In the genomic region with DNA sequence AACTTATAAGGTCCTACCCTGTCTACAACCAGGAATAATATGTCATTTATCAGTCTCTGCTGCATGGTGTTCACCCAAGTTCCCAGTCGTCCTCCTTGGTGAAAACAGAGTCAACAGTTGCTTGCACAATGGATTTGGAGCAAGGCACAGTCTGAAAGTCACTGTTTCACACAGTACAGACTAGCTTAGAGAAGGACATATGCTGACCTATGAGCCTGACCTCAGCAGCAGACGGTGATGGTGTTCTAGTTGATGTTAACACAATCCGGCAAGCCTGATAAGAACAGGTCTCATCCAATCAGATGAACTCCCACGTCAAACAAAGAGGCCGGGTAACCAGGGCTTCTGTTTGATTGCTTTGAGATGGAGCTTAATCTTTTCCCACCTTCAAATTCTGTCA, we compare ENCODE assay signal across 22 mouse cellular contexts. TPM values are rescaled to one million over a fixed set of nuclear protein-coding genes. Genes with fewer than 3 reads are reported as not detected.
DNase-seq lines count a peak whose midpoint lies in the region; ATAC-seq lines count a peak whose summit lies in the region.
"Had no signal": no experiment of that assay in that cellular context is flagged by ENCODE, and none has a peak within 500 bp of the region (broad histone marks: within the 10 kb centered on the region; RNA-seq: fewer than 3 reads in every experiment).

No protein-coding gene starts in this region.

- no peaks in the 10 kb centered on the region for H3K27me3 ChIP-seq in midbrain, embryonic 11.5 days (ENCODE audit: control insufficient read depth, insufficient read depth, low read length)
- H3K27me3 ChIP-seq in midbrain, embryonic 13.5 days: no peaks in the 10 kb centered on the region
- no peaks in the 10 kb centered on the region for H3K27me3 ChIP-seq in liver, embryonic 12.5 days (replicated peaks)
- H3K27me3 ChIP-seq in liver, embryonic 16.5 days (ENCODE audit: control insufficient read depth, insufficient read depth, low read depth, low read length): no peaks in the 10 kb centered on the region
- H3K27me3 ChIP-seq: embryonic facial prominence, embryonic 13.5 days; forebrain, embryonic 12.5 days; heart, embryonic 15.5 days had no signal

- H3K4me2 ChIP-seq in midbrain, embryonic 11.5 days: no peak overlapping the region
- H3K4me2 ChIP-seq in midbrain, embryonic 13.5 days (replicated peaks): no peak overlapping the region
- H3K4me2 ChIP-seq in liver, embryonic 12.5 days: no peak overlapping the region
- no peak overlapping the region for H3K4me2 ChIP-seq in liver, embryonic 16.5 days (ENCODE audit: low read depth, low read length)
- H3K4me2 ChIP-seq: embryonic facial prominence, embryonic 13.5 days; forebrain, embryonic 12.5 days; heart, embryonic 11.5 days; heart, embryonic 15.5 days had no signal

- no peak for DNase-seq in midbrain, embryonic 11.5 days (ENCODE audit: low spot score, missing footprints)
- no peak for DNase-seq in kidney, postnatal 36 days
- DNase-seq in cerebellum, postnatal 25 days: no peak
- DNase-seq: adrenal gland, postnatal 14 days; cerebellum, adult 11-12 months; cerebellum, adult 9-10 months; cerebellum, postnatal 36 days; gastrocnemius, postnatal 10 days; heart, adult 18-20 months; heart, postnatal 14 days had no signal

- H3K4me3 ChIP-seq in midbrain, embryonic 11.5 days (ENCODE audit: low read depth, low read length): no peak overlapping the region
- no peak overlapping the region for H3K4me3 ChIP-seq in midbrain, embryonic 13.5 days (replicated peaks)
- no peak overlapping the region for H3K4me3 ChIP-seq in liver, embryonic 12.5 days
- H3K4me3 ChIP-seq in liver, embryonic 16.5 days (ENCODE audit: low read depth, low read length): no peak overlapping the region
- H3K4me3 ChIP-seq: embryonic facial prominence, embryonic 13.5 days; forebrain, embryonic 12.5 days; heart, embryonic 15.5 days; hindbrain, embryonic 10.5 days had no signal

- no peak overlapping the region for H3K9ac ChIP-seq in midbrain, embryonic 11.5 days (ENCODE audit: low read length)
- no peak overlapping the region for H3K9ac ChIP-seq in midbrain, embryonic 13.5 days (replicated peaks)
- no peak overlapping the region for H3K9ac ChIP-seq in liver, embryonic 12.5 days
- H3K9ac ChIP-seq in liver, embryonic 16.5 days (ENCODE audit: low read depth, low read length): no peak overlapping the region
- H3K9ac ChIP-seq: embryonic facial prominence, embryonic 13.5 days; forebrain, embryonic 12.5 days; heart, embryonic 15.5 days had no signal

- no peaks in the 10 kb centered on the region for H3K4me1 ChIP-seq in midbrain, embryonic 11.5 days (ENCODE audit: control insufficient read depth, insufficient read depth, low read length)
- no peaks in the 10 kb centered on the region for H3K4me1 ChIP-seq in midbrain, embryonic 13.5 days (replicated peaks)
- H3K4me1 ChIP-seq in liver, embryonic 12.5 days: 0 out of 2 replicates have a peak, but pooled peaks cover 3% of the 10 kb centered on the region
- H3K4me1 ChIP-seq in liver, embryonic 16.5 days (ENCODE audit: control insufficient read depth, low read depth, low read length): no peaks in the 10 kb centered on the region
- H3K4me1 ChIP-seq: embryonic facial prominence, embryonic 13.5 days; forebrain, embryonic 12.5 days; heart, embryonic 15.5 days; hindbrain, embryonic 10.5 days had no signal

- H3K36me3 ChIP-seq in midbrain, embryonic 11.5 days (ENCODE audit: control insufficient read depth, insufficient read depth, low read length): no peaks in the 10 kb centered on the region
- H3K36me3 ChIP-seq in midbrain, embryonic 13.5 days: no peaks in the 10 kb centered on the region
- no peaks in the 10 kb centered on the region for H3K36me3 ChIP-seq in liver, embryonic 12.5 days
- H3K36me3 ChIP-seq in liver, embryonic 16.5 days (ENCODE audit: control insufficient read depth, insufficient read depth): no peaks in the 10 kb centered on the region
- H3K36me3 ChIP-seq: embryonic facial prominence, embryonic 13.5 days; forebrain, embryonic 12.5 days; heart, embryonic 15.5 days; hindbrain, embryonic 10.5 days had no signal

- WGBS in midbrain, embryonic 11.5 days: 59% methylated on average over 5 of the region's 5 CpGs
- WGBS in midbrain, embryonic 13.5 days: 64% methylated on average over 5 of the region's 5 CpGs
- 42% methylated on average over 5 of the region's 5 CpGs for WGBS in liver, embryonic 12.5 days (ENCODE audit: insufficient replicate concordance)
- 40% methylated on average over 5 of the region's 5 CpGs for WGBS in liver, embryonic 16.5 days (ENCODE audit: insufficient replicate concordance)

- H3K9me3 ChIP-seq in midbrain, embryonic 11.5 days (ENCODE audit: control insufficient read depth, low read length): no peaks in the 10 kb centered on the region
- no peaks in the 10 kb centered on the region for H3K9me3 ChIP-seq in midbrain, embryonic 13.5 days
- no peaks in the 10 kb centered on the region for H3K9me3 ChIP-seq in liver, embryonic 12.5 days (replicated peaks)
- no peaks in the 10 kb centered on the region for H3K9me3 ChIP-seq in liver, embryonic 16.5 days (replicated peaks; ENCODE audit: control insufficient read depth, low read length)
- H3K9me3 ChIP-seq: embryonic facial prominence, embryonic 13.5 days; forebrain, embryonic 12.5 days; heart, embryonic 15.5 days; hindbrain, embryonic 10.5 days had no signal

- H3K27ac ChIP-seq in midbrain, embryonic 11.5 days (ENCODE audit: low read depth, low read length): no peak overlapping the region
- no peak overlapping the region for H3K27ac ChIP-seq in midbrain, embryonic 13.5 days
- H3K27ac ChIP-seq in liver, embryonic 12.5 days: no peak overlapping the region
- no peak overlapping the region for H3K27ac ChIP-seq in liver, embryonic 16.5 days (ENCODE audit: low read length)
- H3K27ac ChIP-seq: embryonic facial prominence, embryonic 13.5 days; forebrain, embryonic 12.5 days; heart, embryonic 15.5 days; hindbrain, embryonic 10.5 days had no signal

- ATAC-seq in midbrain, embryonic 11.5 days (ENCODE audit: low FRiP score): 0 out of 2 replicates have a peak, but pooled peaks have one; percentile 30
- ATAC-seq in midbrain, embryonic 13.5 days: no peak
- ATAC-seq in liver, embryonic 12.5 days: peak; percentile 77
- ATAC-seq in liver, embryonic 16.5 days (ENCODE audit: low read depth): peak; percentile 97
- ATAC-seq in megakaryocyte, adult 5-6 weeks (ENCODE audit: poor library complexity, severe bottlenecking): no peak
- ATAC-seq: activated CD4-positive, CD25-positive, alpha-beta regulatory T cell, adult 4 months; forebrain, embryonic 16.5 days; Patski had no signal

RNA-seq across cellular contexts. Expression of a gene that starts 46.2 kb away (rescaled TPM):
- polyA plus RNA-seq in midbrain, embryonic 11.5 days (2014; fragmentation: Nextera tagmentation; extraction: Ambion mirVana): 17.7 and 19.8 TPM in 2 replicates
- polyA plus RNA-seq in midbrain, embryonic 13.5 days (2015; fragmentation: Nextera tagmentation; extraction: Ambion mirVana): 10.2 and 10.6 TPM in 2 replicates
- 8.2 and 8.4 TPM in 2 replicates for polyA plus RNA-seq in liver, embryonic 12.5 days (2016; fragmentation: Nextera tagmentation; extraction: Ambion mirVana)
- 3.3 and 3.4 TPM in 2 replicates for polyA plus RNA-seq in liver, embryonic 16.5 days (2015; fragmentation: Nextera tagmentation; extraction: Ambion mirVana)
- 10.9 and 15.6 TPM in 2 replicates for total RNA-seq in megakaryocyte, adult 5-6 weeks (2015)
- total RNA-seq in megakaryocyte, adult 5-6 weeks (2017): 16.5 and 17.8 TPM in 2 replicates

Comparison
In these comparisons a context has a peak if more than half of its experiments do, and no peak if none do; other contexts are left out.
1. ATAC-seq: peak in midbrain, embryonic 11.5 days (single experiment), liver, embryonic 12.5 days (single experiment) and liver, embryonic 16.5 days (single experiment); none in midbrain, embryonic 13.5 days (single experiment) and megakaryocyte, adult 5-6 weeks (single experiment).